In genomic region chr4:87692741-87693140, GRCm38 (mm10) we compare ENCODE assay signal across 28 mouse cellular contexts.
"Had no signal": no experiment of that assay in that cellular context is flagged by ENCODE, and none has a peak within 500 bp of the region (broad histone marks: within the 10 kb centered on the region; RNA-seq: fewer than 3 reads in every experiment).

No protein-coding gene starts in this region.

- DNase-seq: cerebellum, adult 18-20 months; cerebellum, adult 2 months; cerebellum, adult 8-10 months; cerebellum, adult 9-10 months; cerebellum, adult 9-11 months; cerebellum, postnatal 10 days; cerebellum, postnatal 14 days; cerebellum, postnatal 25 days; cerebellum, postnatal 36 days; embryo, embryonic 11 days; forebrain, postnatal 0 days; gastrocnemius, adult 2 months; gastrocnemius, postnatal 10 days; gastrocnemius, postnatal 14 days; gastrocnemius, postnatal 25 days; gastrocnemius, postnatal 36 days; heart, adult 11 months had no signal

- H3K4me1 ChIP-seq: embryonic facial prominence, embryonic 10.5 days; embryonic facial prominence, embryonic 12.5 days; embryonic facial prominence, embryonic 13.5 days; embryonic facial prominence, embryonic 15.5 days; forebrain, embryonic 10.5 days; forebrain, embryonic 12.5 days; forebrain, embryonic 13.5 days; forebrain, embryonic 15.5 days had no signal

- H3K36me3 ChIP-seq: embryonic facial prominence, embryonic 10.5 days; embryonic facial prominence, embryonic 12.5 days; embryonic facial prominence, embryonic 13.5 days; embryonic facial prominence, embryonic 15.5 days; forebrain, embryonic 10.5 days; forebrain, embryonic 12.5 days; forebrain, embryonic 15.5 days had no signal

- H3K9ac ChIP-seq: embryonic facial prominence, embryonic 12.5 days; embryonic facial prominence, embryonic 13.5 days; embryonic facial prominence, embryonic 15.5 days; forebrain, embryonic 12.5 days; forebrain, embryonic 13.5 days; forebrain, embryonic 15.5 days; forebrain, postnatal 0 days had no signal

- H3K4me3 ChIP-seq: embryonic facial prominence, embryonic 10.5 days; embryonic facial prominence, embryonic 12.5 days; embryonic facial prominence, embryonic 13.5 days; embryonic facial prominence, embryonic 15.5 days; erythroblast, embryonic 14.5 days; forebrain, embryonic 10.5 days; forebrain, embryonic 12.5 days; forebrain, embryonic 13.5 days; forebrain, embryonic 15.5 days; gastrocnemius, adult 2 months had no signal

- H3K4me2 ChIP-seq: embryonic facial prominence, embryonic 12.5 days; embryonic facial prominence, embryonic 13.5 days; embryonic facial prominence, embryonic 15.5 days; forebrain, embryonic 12.5 days; forebrain, embryonic 13.5 days; forebrain, embryonic 15.5 days had no signal

- H3K27ac ChIP-seq: embryonic facial prominence, embryonic 10.5 days; embryonic facial prominence, embryonic 12.5 days; embryonic facial prominence, embryonic 13.5 days; embryonic facial prominence, embryonic 15.5 days; forebrain, embryonic 10.5 days; forebrain, embryonic 12.5 days; forebrain, embryonic 13.5 days; forebrain, embryonic 15.5 days; gastrocnemius, adult 2 months had no signal

- H3K27me3 ChIP-seq: embryonic facial prominence, embryonic 13.5 days; embryonic facial prominence, embryonic 15.5 days; forebrain, embryonic 12.5 days; forebrain, embryonic 13.5 days; forebrain, embryonic 15.5 days had no signal

- H3K9me3 ChIP-seq: embryonic facial prominence, embryonic 10.5 days; embryonic facial prominence, embryonic 12.5 days; embryonic facial prominence, embryonic 13.5 days; embryonic facial prominence, embryonic 15.5 days; forebrain, embryonic 10.5 days; forebrain, embryonic 12.5 days; forebrain, embryonic 13.5 days; forebrain, embryonic 15.5 days had no signal

- ATAC-seq: forebrain, embryonic 13.5 days; forebrain, embryonic 14.5 days; forebrain, embryonic 15.5 days; forebrain, embryonic 16.5 days; forebrain, postnatal 0 days had no signal
